Mouse (Mus musculus): ENCODE measurements around the gene Tex2. TPM values are rescaled to one million over a fixed set of nuclear protein-coding genes. Genes with fewer than 3 reads are reported as not detected.

Tex2 gene
- polyA plus RNA-seq, 1 experiment from 2014 or later = 9.8 TPM

DNA sequence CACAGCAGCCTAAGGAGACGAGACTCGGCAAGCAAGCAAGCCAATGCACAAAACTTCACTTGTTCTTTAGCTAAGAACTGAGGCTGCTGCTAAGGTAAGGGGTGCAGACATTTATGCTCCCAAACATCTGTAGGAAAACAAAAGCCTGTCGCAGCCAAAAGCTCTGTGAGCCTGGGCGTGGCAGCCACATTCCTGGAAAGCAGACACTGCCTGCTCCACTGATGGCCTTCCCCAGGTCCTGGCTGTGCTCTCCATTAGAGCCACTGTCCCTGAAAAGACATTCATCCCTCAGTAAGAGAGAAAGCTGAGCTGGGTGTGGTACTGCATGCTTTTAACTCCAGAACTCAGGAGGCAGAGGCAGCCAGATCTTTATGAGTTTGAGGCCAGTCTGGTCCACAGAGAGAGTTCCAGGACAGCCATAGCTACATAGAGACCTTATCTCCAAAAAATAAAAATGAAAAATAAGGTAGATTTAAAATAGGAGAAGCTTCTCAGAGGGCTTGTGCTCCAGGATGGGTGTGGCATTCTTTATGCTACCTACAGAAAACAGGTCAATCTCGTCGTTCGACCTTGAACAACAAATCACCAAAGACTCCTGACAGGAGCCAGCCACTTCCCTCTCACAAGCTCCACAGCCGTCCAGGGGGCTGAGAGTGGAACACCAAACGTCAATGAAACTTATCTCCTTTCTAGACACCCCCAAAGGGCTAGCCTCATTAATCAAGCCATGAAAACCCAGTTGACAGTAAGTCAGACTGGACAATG, 39.6 kb downstream of the Tex2 start:
- ATAC-seq (ENCODE audit: borderline replicate concordance, extremely low read depth, low FRiP score, low TSS enrichment) = no peak
- H3K4me2 ChIP-seq = peak overlapping the region; percentile 30; the same call in 1 of the 2 replicates
- no peak overlapping the region for H3K9ac ChIP-seq
- 53% methylated on average over 9 of the region's 9 CpGs for WGBS
- H3K9me3 ChIP-seq = no peaks in the 10 kb centered on the region
- no peak overlapping the region for H3K4me3 ChIP-seq
- H3K27me3 ChIP-seq = no peaks in the 10 kb centered on the region
- H3K27ac ChIP-seq = peak overlapping the region; percentile 61
- H3K36me3 ChIP-seq = no peaks in the 10 kb centered on the region
- H3K4me1 ChIP-seq = peaks cover 35% of the 10 kb centered on the region

DNA sequence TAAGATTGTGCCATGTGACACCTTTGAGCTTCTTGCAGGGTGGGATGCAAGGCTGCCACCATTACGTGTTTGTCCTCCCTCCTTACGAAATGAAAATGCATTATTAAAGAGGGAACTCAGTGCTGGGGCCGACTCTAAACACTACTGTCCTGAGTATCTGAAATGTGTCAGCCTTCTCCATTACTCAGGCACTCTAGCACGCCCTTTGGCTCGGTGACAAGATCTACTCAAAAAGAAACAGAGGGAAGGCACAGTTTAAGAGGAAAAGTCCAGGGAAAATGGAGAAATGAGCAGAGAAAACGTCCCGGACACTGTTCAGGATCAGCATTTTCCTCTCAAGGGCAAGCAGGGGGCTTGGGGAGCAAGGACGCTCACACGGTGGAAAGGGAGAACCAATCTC, 40.3 kb downstream of the Tex2 start:
- no peak for ATAC-seq (ENCODE audit: borderline replicate concordance, extremely low read depth, low FRiP score, low TSS enrichment)
- H3K9ac ChIP-seq = no peak overlapping the region
- WGBS = 21% methylated on average over 9 of the region's 9 CpGs
- no peaks in the 10 kb centered on the region for H3K27me3 ChIP-seq
- no peaks in the 10 kb centered on the region for H3K9me3 ChIP-seq
- no peak overlapping the region for H3K4me3 ChIP-seq
- peaks cover 35% of the 10 kb centered on the region for H3K4me1 ChIP-seq
- peak overlapping the region; percentile 30; the same call in 1 of the 2 replicates for H3K4me2 ChIP-seq
- no peaks in the 10 kb centered on the region for H3K36me3 ChIP-seq
- peak overlapping the region; percentile 61 for H3K27ac ChIP-seq

DNA sequence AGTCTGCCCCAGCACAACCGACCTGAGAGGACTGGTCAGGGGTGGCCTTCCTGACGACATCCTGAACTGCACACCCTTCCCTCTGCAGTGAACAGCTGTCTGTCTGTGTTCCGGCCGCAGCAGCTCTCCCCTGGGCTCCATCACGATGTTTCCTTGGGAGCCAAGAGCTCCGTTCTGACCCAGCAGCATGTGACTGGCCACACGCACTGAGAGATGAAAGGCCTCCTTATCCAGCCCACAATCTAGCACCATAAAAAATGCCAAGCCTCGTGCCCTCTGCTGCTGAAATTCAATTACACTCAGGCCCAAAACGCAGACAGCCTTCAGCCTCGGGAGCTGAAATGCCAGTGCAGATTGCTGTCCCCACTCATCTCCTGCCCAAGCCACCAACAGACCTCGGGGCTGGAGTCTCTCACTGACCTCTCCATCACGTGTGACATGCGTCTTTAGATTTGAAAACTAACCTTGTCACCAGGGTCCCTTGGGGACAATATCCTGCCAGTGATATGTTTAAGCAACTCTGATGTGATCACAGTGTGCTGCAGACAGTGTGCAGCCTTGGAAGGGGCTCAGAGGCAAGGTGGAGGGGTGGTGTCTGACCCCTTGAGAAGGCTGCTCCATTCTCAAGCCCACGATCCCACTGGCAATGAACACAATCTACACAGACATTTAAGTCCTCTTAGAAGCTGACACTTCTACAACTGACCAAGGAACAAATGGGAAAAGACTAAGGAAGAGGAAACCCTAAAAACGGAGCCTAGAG, 41.0 kb downstream of the Tex2 start:
- peak; percentile 60 for ATAC-seq (ENCODE audit: borderline replicate concordance, extremely low read depth, low FRiP score, low TSS enrichment)
- Histone ChIP-seq H3K9ac (no peak overlapping the region), H3K9me3 (no peaks in the 10 kb centered on the region), H3K4me2 (no peak overlapping the region), H3K4me1 (peaks cover 35% of the 10 kb centered on the region), H3K27ac (0 out of 2 replicates have a peak overlapping the region, but pooled peaks have one; percentile 61), H3K36me3 (0 out of 2 replicates have a peak, but pooled peaks cover 2% of the 10 kb centered on the region), H3K27me3 (no peaks in the 10 kb centered on the region), H3K4me3 (no peak overlapping the region)
- 30% methylated on average over 15 of the region's 15 CpGs for WGBS

DNA sequence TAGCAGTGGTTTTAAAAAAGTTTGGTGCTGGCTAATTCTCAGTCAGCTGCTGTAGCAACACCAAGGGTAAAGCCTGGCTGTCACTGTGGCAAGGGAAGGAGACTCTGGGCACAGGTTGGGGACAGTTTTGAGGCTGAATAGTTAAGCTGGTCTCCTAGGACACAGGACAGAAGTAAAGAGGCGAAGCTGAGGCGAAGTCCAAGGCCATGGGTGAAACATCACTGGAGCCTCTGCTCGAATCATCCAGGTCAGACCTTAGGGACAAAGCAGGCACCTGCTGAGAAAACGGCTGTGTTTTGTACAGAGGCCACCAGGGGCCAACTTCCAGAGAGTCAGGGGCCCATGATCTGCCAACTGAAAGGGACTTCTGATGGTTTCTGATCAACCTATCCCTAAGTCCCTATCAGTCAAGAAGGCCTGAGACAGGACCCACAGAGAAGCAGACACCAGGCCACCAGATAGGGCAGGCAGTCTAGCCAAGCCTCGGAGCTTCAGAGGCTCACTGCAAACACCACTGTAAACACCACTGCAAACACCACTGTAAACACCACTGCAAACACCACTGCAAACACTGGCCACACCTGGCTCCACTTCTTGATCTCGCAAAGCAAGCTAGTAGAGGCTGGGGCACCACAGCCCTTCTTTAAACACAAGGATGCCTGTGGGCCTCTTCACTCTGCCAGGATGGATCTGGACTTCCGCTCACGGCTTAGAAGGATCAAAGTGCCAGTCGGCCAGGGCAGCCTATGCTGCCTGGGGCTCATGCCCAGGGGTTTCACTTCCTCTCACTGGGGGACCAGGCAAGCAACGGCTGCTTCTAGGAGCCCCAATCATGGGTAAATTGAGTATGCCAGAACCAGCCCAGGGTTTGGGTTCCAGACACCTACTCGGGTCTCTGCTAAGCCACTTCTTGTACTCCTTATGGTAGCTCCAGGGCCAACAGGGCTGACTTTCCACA, 41.9 kb downstream of the Tex2 start:
- ATAC-seq (ENCODE audit: borderline replicate concordance, extremely low read depth, low FRiP score, low TSS enrichment) = no peak
- Histone ChIP-seq H3K9ac (no peak overlapping the region), H3K4me2 (no peak overlapping the region), H3K4me1 (peaks cover 35% of the 10 kb centered on the region), H3K36me3 (peaks cover 10% of the 10 kb centered on the region; the same call in 1 of the 2 replicates), H3K4me3 (no peak overlapping the region), H3K27ac (no peak overlapping the region), H3K27me3 (no peaks in the 10 kb centered on the region), H3K9me3 (no peaks in the 10 kb centered on the region)
- 70% methylated on average over 11 of the region's 11 CpGs for WGBS

DNA sequence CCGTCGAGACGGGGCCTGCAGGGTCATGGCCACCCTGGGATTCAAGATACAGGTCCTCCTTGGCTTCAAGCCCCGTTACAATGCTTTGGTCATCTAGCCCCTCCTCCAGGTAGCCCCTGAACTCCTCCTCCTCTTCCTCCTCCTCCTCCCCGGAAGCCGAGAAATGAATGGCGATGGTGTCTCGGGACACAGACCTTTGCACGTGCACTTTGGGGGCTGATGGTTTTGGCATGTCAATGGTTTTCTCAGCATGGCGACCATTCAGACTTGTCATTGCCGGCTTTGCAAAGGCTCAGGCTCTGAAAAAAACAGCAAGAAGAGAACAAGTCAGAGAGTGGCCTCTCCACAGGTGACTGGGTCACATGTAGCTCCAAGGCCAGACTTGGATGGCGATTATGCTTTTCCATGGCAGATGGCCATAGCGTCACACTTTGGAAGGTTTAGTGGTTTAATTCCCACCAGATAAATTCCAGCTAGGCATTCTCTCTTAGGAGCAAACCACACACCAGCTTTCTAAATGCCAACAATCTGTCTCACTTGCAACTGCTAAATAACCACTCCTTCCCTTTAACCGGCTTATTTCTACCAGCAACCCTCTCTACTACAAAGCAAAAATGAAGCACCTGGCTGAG, 44.8 kb downstream of the Tex2 start:
- no peaks in the 10 kb centered on the region for H3K9me3 ChIP-seq
- H3K27ac ChIP-seq = no peak overlapping the region
- H3K4me3 ChIP-seq = no peak overlapping the region
- no peak overlapping the region for H3K9ac ChIP-seq
- H3K4me2 ChIP-seq = no peak overlapping the region
- H3K4me1 ChIP-seq = peaks cover 22% of the 10 kb centered on the region
- H3K27me3 ChIP-seq = no peaks in the 10 kb centered on the region
- peaks cover 15% of the 10 kb centered on the region; the same call in 1 of the 2 replicates for H3K36me3 ChIP-seq
- 87% methylated on average over 14 of the region's 14 CpGs for WGBS
- ATAC-seq (ENCODE audit: borderline replicate concordance, extremely low read depth, low FRiP score, low TSS enrichment) = no peak

DNA sequence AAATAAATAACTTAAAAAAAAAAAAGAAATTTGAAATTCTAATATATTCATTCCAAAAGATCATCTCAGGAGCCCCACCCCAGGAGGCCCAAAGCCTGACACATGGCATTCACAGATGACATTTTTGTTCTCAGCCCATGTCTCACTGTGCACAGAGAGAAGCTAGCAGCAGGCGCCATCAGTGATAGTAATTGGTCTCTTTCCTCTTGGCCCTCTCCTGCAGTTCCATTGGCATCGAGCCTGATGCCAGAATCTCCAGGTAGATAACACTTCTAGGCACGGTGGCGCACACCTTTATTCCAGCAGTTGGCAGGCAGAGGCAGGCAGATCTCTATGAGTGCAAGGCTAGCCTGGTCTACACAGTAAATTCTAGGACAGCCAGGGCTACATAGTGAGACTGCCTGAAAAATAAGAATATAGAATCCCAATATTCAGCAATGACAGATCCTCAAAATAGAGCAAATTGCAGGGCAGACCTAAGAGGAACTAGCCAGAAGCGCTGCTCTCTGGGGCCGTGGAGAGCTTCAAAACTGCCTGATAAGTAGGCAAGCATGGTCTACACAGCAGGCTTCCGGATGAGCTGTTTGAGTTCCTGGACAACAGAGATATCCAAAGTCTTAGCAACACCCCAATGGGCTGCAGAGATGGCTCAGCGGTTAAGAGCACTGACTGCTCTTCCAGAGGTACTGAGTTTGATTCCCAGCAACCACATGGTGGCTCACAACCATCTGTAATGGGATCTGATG, 47.0 kb downstream of the Tex2 start:
- Histone ChIP-seq H3K9me3 (no peaks in the 10 kb centered on the region), H3K27ac (no peak overlapping the region), H3K4me2 (no peak overlapping the region), H3K4me1 (no peaks in the 10 kb centered on the region), H3K9ac (no peak overlapping the region), H3K4me3 (no peak overlapping the region), H3K36me3 (peaks cover 15% of the 10 kb centered on the region; the same call in 1 of the 2 replicates), H3K27me3 (no peaks in the 10 kb centered on the region)
- WGBS = 96% methylated on average over 8 of the region's 8 CpGs
- no peak for ATAC-seq (ENCODE audit: borderline replicate concordance, extremely low read depth, low FRiP score, low TSS enrichment)

DNA sequence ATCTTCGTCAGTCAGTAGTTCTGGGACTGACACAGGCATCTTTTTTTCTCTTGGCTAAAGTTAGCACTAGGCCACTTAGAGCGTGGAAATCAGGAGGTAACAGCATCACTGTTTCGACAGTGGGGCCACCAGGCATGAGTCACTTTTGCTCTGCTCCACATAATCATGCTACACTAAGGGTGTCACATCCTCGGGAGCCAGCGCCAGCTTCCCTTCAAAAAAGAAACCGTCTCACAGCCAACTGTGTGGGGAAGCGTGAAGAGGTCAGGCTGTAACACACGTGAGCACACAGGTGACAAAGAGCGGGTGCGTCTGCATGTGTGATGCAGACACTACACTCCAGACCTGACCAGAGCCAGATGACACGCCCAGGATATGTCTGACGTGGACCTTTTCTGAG, 49.0 kb downstream of the Tex2 start:
- WGBS = 75% methylated on average over 12 of the region's 12 CpGs
- peaks cover 15% of the 10 kb centered on the region; the same call in 1 of the 2 replicates for H3K36me3 ChIP-seq
- H3K4me1 ChIP-seq = no peaks in the 10 kb centered on the region
- no peaks in the 10 kb centered on the region for H3K27me3 ChIP-seq
- H3K4me2 ChIP-seq = no peak overlapping the region
- no peak overlapping the region for H3K9ac ChIP-seq
- no peak overlapping the region for H3K27ac ChIP-seq
- no peaks in the 10 kb centered on the region for H3K9me3 ChIP-seq
- no peak overlapping the region for H3K4me3 ChIP-seq
- no peak for ATAC-seq (ENCODE audit: borderline replicate concordance, extremely low read depth, low FRiP score, low TSS enrichment)

DNA sequence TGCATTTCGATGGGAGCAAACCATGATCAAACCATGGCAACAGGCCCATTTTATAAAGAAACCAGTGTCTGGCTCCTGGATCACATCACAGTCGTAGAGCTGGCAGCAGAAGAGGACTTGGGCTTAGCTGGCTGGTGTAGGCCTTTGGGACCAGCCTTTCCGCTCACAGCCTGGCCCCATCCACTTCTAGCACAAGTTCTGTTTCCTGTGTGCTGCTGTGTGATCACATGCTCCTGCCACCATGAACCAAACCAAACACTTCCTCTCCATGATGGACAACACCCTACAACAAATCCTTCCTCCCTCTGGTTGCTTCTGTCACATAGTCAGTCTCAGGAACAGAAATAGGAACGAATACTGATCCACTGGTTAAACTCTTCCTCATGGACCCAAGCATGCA, 50.5 kb downstream of the Tex2 start:
- Histone ChIP-seq H3K36me3 (peaks cover 15% of the 10 kb centered on the region; the same call in 1 of the 2 replicates), H3K9ac (no peak overlapping the region), H3K27ac (no peak overlapping the region), H3K4me3 (no peak overlapping the region), H3K4me2 (no peak overlapping the region), H3K4me1 (0 out of 2 replicates have a peak, but pooled peaks cover 3% of the 10 kb centered on the region), H3K27me3 (no peaks in the 10 kb centered on the region), H3K9me3 (no peaks in the 10 kb centered on the region)
- 77% methylated on average over 4 of the region's 4 CpGs for WGBS
- no peak for ATAC-seq (ENCODE audit: borderline replicate concordance, extremely low read depth, low FRiP score, low TSS enrichment)

DNA sequence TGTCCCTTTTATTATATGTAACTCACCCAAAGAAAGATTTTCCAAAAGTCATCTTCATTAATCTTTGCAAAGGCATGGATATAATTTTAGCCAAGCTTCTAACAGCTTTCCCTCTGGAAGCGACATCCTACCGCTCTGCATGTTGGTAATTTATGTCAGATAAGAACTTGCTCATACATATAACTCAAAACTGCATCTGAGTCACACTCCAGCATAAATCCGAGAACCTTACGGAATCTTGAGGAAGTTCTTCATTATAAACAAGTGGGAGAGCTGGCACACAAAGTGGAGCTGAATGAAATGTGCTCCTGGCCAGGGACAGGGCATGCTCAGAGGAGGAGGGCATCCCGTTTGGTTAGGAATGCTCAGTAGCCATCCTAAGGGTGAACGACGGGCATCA, 53.5 kb downstream of the Tex2 start:
- H3K9ac ChIP-seq = no peak overlapping the region
- H3K27ac ChIP-seq = no peak overlapping the region
- ATAC-seq (ENCODE audit: borderline replicate concordance, extremely low read depth, low FRiP score, low TSS enrichment) = no peak
- H3K27me3 ChIP-seq = no peaks in the 10 kb centered on the region
- WGBS = 69% methylated on average over 7 of the region's 7 CpGs
- H3K4me1 ChIP-seq = peaks cover 24% of the 10 kb centered on the region
- H3K4me3 ChIP-seq = no peak overlapping the region
- no peaks in the 10 kb centered on the region for H3K36me3 ChIP-seq
- H3K9me3 ChIP-seq = no peaks in the 10 kb centered on the region
- no peak overlapping the region for H3K4me2 ChIP-seq

DNA sequence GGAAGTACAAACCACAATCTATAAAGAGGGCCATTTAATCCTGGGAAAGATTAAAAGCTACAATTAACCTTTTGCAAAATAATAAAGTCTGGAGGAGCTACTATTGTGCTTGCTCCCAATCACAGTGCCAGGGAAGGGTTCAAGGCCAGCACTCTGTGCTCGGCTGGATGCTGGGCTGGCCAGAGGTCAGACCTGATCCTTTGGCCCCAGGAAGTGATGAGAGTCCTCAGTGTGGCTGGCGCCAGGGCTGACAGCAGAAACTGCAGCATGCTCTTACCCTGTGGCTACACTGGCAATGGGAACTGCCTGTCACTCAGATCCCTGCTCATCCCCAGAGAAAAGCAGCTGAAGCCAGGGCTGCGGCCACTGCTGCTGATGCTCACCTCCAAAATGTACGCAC, 55.2 kb downstream of the Tex2 start:
- H3K27me3 ChIP-seq = no peaks in the 10 kb centered on the region
- ATAC-seq (ENCODE audit: borderline replicate concordance, extremely low read depth, low FRiP score, low TSS enrichment) = no peak
- H3K9me3 ChIP-seq = no peaks in the 10 kb centered on the region
- peaks cover 24% of the 10 kb centered on the region for H3K4me1 ChIP-seq
- no peak overlapping the region for H3K4me3 ChIP-seq
- WGBS = 59% methylated on average over 4 of the region's 4 CpGs
- H3K4me2 ChIP-seq = no peak overlapping the region
- no peak overlapping the region for H3K9ac ChIP-seq
- no peaks in the 10 kb centered on the region for H3K36me3 ChIP-seq
- H3K27ac ChIP-seq = no peak overlapping the region
